Mouse (Mus musculus) erythroblast, adult 5-6 weeks (primary cell): ENCODE measurements around the gene Vcan. TPM values are rescaled to one million over a fixed set of nuclear protein-coding genes. Genes with fewer than 3 reads are reported as not detected.
A peak's percentile ranks its signal among the peaks of the same experiment; 100 is the strongest.
"Not testable (repeated sequence)": the region's sequence is repeated elsewhere in the genome, so short reads cannot be mapped to it uniquely, and the experiment has no call there.

Source experiments
- ATAC-seq: replicated peaks from 2 replicates; pipeline ENCODE4 v1.8.0; 2016; ENCODE audit warnings: moderate number of reproducible peaks, mild to moderate bottlenecking, moderate TSS enrichment, inconsistent platforms; ENCODE audit not compliant: poor library complexity, low FRiP score, severe bottlenecking
- total RNA-seq, 2 experiments: library from RNA; stranded (forward) in 1 of 2; stranded (reverse) in 1 of 2; fragments of 150-400 nt in 1 of 2; fragments of 200-764, 138-1000 nt in 1 of 2; gene quantifications; 2 replicates each; pipeline versions ENCODE4 v1.2.3 to v1.2.4; 2015 to 2017; ENCODE audit warnings: low replicate concordance in 2 of 2

Vcan gene
- total RNA-seq (2015; ENCODE audit: low replicate concordance) (2.7 and 11.3 TPM in 2 replicates), total RNA-seq (2017; ENCODE audit: low replicate concordance) (0.98 and 2.0 TPM in 2 replicates)

- no peak for ATAC-seq
Measured at GRCm38 (mm10) chr13:89741766-89742685, at the start of gene Vcan. Gene Vcan (minus strand): TSS chr13:89742509.

- ATAC-seq, result no peak
Measured at GRCm38 (mm10) chr13:89791475-89791874, 49.2 kb upstream of the Vcan start.

GRCm38 (mm10) chr13:89782886-89783285, 40.6 kb upstream of the Vcan start:
- ATAC-seq, result no peak

- no peak for ATAC-seq
Measured at GRCm38 (mm10) chr13:89780276-89780675, 38.0 kb upstream of the Vcan start.

- ATAC-seq, result no peak
Measured at GRCm38 (mm10) chr13:89779208-89779911, 37.1 kb upstream of the Vcan start.

- no peak for ATAC-seq
Measured at GRCm38 (mm10) chr13:89777764-89778163, 35.5 kb upstream of the Vcan start.

- ATAC-seq, result no peak
Measured at GRCm38 (mm10) chr13:89777146-89777545, 34.8 kb upstream of the Vcan start.

GRCm38 (mm10) chr13:89766551-89766950, 24.2 kb upstream of the Vcan start:
- ATAC-seq, result no peak

- no peak for ATAC-seq
Measured at GRCm38 (mm10) chr13:89765966-89766365, 23.7 kb upstream of the Vcan start.

GRCm38 (mm10) chr13:89762339-89762738, 20.0 kb upstream of the Vcan start:
- no peak for ATAC-seq

- no peak for ATAC-seq
Measured at GRCm38 (mm10) chr13:89756347-89756746, 14.0 kb upstream of the Vcan start.

- ATAC-seq, result not testable (repeated sequence)
Measured at GRCm38 (mm10) chr13:89750562-89750961, 8.3 kb upstream of the Vcan start.

GRCm38 (mm10) chr13:89743201-89743600, 892 bp upstream of the Vcan start:
- no peak for ATAC-seq

GRCm38 (mm10) chr13:89742686-89743200, 434 bp upstream of the Vcan start:
- no peak for ATAC-seq

GRCm38 (mm10) chr13:89741116-89741551, 1.2 kb downstream of the Vcan start:
- no peak for ATAC-seq

- ATAC-seq, result no peak
Measured at GRCm38 (mm10) chr13:89740243-89741115, 1.8 kb downstream of the Vcan start.

GRCm38 (mm10) chr13:89739696-89740242, 2.5 kb downstream of the Vcan start:
- ATAC-seq, result no peak

GRCm38 (mm10) chr13:89738776-89739695, 3.3 kb downstream of the Vcan start:
- ATAC-seq, result 0 out of 2 replicates have a peak, but pooled peaks have one; percentile 67
